Mouse (Mus musculus) adrenal gland, postnatal 4 days (tissue): ENCODE results near the gene Ube2l3. TPM values are rescaled to one million over a fixed set of nuclear protein-coding genes. Genes with fewer than 3 reads are reported as not detected.
"Not testable (repeated sequence)": the region's sequence is repeated elsewhere in the genome, so short reads cannot be mapped to it uniquely, and the experiment has no call there.

Source experiments
- DNase-seq, 2 experiments: peaks; one replicate each; pipeline ENCODE4 v3.0.0; 2021 to 2022; ENCODE audit warnings: low spot score in 2 of 2, mixed read lengths in 2 of 2
- long read RNA-seq, 2 experiments: library from polyadenylated mRNA; stranded (forward); transcript quantifications; one replicate each; pipeline ENCODE4 v2.0.0; 2021
- total RNA-seq, 2 experiments: library from RNA; stranded (reverse); gene quantifications; 2 replicates each; pipeline ENCODE4 v1.2.3; 2021

The Ube2l3 gene
- total RNA-seq = 100 to 1,000 TPM; 200 to 206 TPM
- long read RNA-seq, experiment 1, transcript Ube2l3-201 (4 exons, 2,609 nt) = major isoform, 89 of 118 reads
- long read RNA-seq, experiment 1, partial matches to known transcripts = 14 of 118 reads
- long read RNA-seq, experiment 1, other reads (novel, unspliced or antisense) = 14 of 118 reads
- long read RNA-seq, experiment 2, transcript Ube2l3-201 (4 exons, 2,609 nt) = major isoform, 86 of 142 reads
- long read RNA-seq, experiment 2, transcript Ube2l3-208 (5 exons, 1,025 nt) = minor isoform, 5 of 142 reads
- long read RNA-seq, experiment 2, partial matches to known transcripts = 18 of 142 reads
- long read RNA-seq, experiment 2, other reads (novel, unspliced or antisense) = 32 of 142 reads

- DNase-seq = no peak
Observed at GRCm38 (mm10) chr16:17202549-17202948, at the start of gene Ube2l3. Ube2l3 (minus strand) TSS chr16:17202649.

- peak in 1 of 2 experiments; percentile 55 for DNase-seq
Observed at GRCm38 (mm10) chr16:17251539-17251938, 49.1 kb upstream of the Ube2l3 start.

GRCm38 (mm10) chr16:17249135-17249534 lies 46.7 kb upstream of the Ube2l3 start:
- DNase-seq = no peak

- no peak for DNase-seq
Observed at GRCm38 (mm10) chr16:17247727-17248126, 45.3 kb upstream of the Ube2l3 start.

- DNase-seq = no peak
Observed at GRCm38 (mm10) chr16:17244996-17245395, 42.5 kb upstream of the Ube2l3 start.

GRCm38 (mm10) chr16:17243731-17244130 lies 41.3 kb upstream of the Ube2l3 start:
- no peak for DNase-seq

GRCm38 (mm10) chr16:17239409-17239808 lies 37.0 kb upstream of the Ube2l3 start:
- DNase-seq = no peak

- DNase-seq = no peak
Observed at GRCm38 (mm10) chr16:17237634-17238033, 35.2 kb upstream of the Ube2l3 start.

- no peak for DNase-seq
Observed at GRCm38 (mm10) chr16:17234916-17235665, 32.6 kb upstream of the Ube2l3 start.

GRCm38 (mm10) chr16:17234499-17234895 lies 32.0 kb upstream of the Ube2l3 start:
- no peak for DNase-seq

- peak in 1 of 2 experiments; percentile 15 for DNase-seq
Observed at GRCm38 (mm10) chr16:17233702-17234498, 31.5 kb upstream of the Ube2l3 start.

- DNase-seq = peak; percentile 88 to 91
Observed at GRCm38 (mm10) chr16:17232794-17233701, 30.6 kb upstream of the Ube2l3 start, which contains the start of gene Hic2. Hic2 (plus strand) TSS chr16:17233572.

GRCm38 (mm10) chr16:17231523-17231922 lies 29.1 kb upstream of the Ube2l3 start:
- DNase-seq = not testable (repeated sequence)

GRCm38 (mm10) chr16:17226496-17226895 lies 24.0 kb upstream of the Ube2l3 start:
- DNase-seq = no peak

- DNase-seq = no peak
Observed at GRCm38 (mm10) chr16:17225584-17225983, 23.1 kb upstream of the Ube2l3 start.

GRCm38 (mm10) chr16:17222197-17222596 lies 19.7 kb upstream of the Ube2l3 start:
- peak; percentile 100 for DNase-seq

GRCm38 (mm10) chr16:17220127-17220733 lies 17.8 kb upstream of the Ube2l3 start:
- DNase-seq = no peak

- DNase-seq = no peak
Observed at GRCm38 (mm10) chr16:17216934-17217633, 14.6 kb upstream of the Ube2l3 start.
